Mouse (Mus musculus): ENCODE data around the gene Nutf2-ps1. TPM values are rescaled to one million over a fixed set of nuclear protein-coding genes. Genes with fewer than 3 reads are reported as not detected.

Gene Nutf2-ps1
- total RNA-seq, 2 experiments from 2014 or later, result 45.3 to 50.5 TPM

- Histone ChIP-seq H3K27ac (no peak overlapping the region), H3K4me3 (no peak overlapping the region)
- intact Hi-C loops (cut with DNase I), result loop anchor here (1.0 kb wide), 1 partner anchor 183 kb away; no protein-coding TSS in a partner anchor
- TF ChIP-seq CTCF (IDR thresholded peaks at IDR 0.05), result peak; percentile 86
- DNase-seq (ENCODE audit: extremely low spot score in 1 of 2, low spot score in 2 of 2), result peak; percentile 56 to 58
Observed at GRCm38 (mm10) chr19:53578597-53579252, 10.1 kb downstream of the Nutf2-ps1 start.

- no peak for TF ChIP-seq CTCF (IDR thresholded peaks at IDR 0.05)
- no peak for DNase-seq (ENCODE audit: extremely low spot score in 1 of 2, low spot score in 2 of 2)
- H3K27ac ChIP-seq, result no peak overlapping the region
- H3K4me3 ChIP-seq, result no peak overlapping the region
- intact Hi-C loops (cut with DNase I), result no loop called here
Observed at GRCm38 (mm10) chr19:53577025-53577800, 11.7 kb downstream of the Nutf2-ps1 start.

DNA sequence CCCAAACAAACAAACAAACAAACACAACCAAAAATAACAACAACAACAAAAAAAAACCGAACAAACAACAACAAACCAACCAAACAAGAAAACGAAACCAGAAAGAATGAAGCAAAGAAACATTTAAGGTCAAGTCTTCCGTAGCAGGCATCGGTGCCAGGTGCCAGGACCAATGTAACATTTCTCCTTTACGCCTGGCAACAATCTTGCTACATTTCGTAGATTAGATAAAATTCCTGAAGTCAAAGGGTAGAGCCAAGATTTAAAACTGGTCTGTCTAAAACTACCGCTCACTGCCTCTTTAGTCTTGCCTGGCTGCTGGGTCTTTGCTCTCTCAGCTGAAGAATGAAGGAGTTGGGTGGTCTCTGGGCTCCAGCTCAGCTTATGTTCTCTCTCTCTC lies 12.8 kb downstream of the Nutf2-ps1 start:
- Histone ChIP-seq H3K4me3 (no peak overlapping the region), H3K27ac (no peak overlapping the region)
- DNase-seq (ENCODE audit: extremely low spot score in 1 of 2, low spot score in 2 of 2), result no peak
- TF ChIP-seq CTCF (IDR thresholded peaks at IDR 0.05), result no peak
- intact Hi-C loops (cut with DNase I), result no loop called here

DNA sequence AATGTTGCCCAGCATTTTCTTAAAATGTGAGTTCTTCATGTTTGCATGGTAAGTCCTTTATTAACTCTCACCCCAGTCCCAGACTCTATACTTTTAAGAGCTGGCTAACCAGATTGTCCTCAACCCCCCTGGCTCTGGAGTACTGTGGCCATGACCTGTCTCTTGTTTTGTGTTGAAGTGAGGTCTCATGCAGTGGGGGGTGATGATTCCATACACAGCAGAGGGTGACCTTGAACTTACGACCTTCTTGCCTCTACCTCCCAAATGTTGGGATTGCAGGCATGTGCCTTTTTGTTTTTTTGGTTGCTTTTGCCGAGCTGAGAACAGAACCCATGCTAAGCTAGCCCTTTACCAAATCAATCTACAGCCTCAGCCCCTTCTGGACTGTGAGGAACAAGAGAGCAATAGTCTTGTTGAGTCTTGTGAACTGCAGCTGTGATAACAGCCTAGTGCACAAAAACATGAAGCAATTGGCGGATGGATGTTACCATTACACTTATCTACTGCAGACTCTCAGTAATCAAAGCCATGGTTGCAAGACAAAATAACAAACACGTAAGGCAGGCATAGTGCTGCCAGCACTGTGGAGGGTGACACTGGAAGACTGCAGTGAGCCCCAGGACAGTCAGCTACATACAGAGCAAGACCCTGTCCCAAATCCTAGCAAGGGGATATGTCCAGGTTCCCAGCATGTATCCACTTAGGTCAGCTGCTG lies 13.4 kb downstream of the Nutf2-ps1 start:
- Histone ChIP-seq H3K4me3 (no peak overlapping the region), H3K27ac (no peak overlapping the region)
- DNase-seq (ENCODE audit: extremely low spot score in 1 of 2, low spot score in 2 of 2), result no peak
- no peak for TF ChIP-seq CTCF (IDR thresholded peaks at IDR 0.05)
- intact Hi-C loops (cut with DNase I), result no loop called here

GRCm38 (mm10) chr19:53574546-53574945 lies 14.3 kb downstream of the Nutf2-ps1 start:
- no peak for TF ChIP-seq CTCF (IDR thresholded peaks at IDR 0.05)
- intact Hi-C loops (cut with DNase I), result no loop called here
- Histone ChIP-seq H3K4me3 (no peak overlapping the region), H3K27ac (no peak overlapping the region)
- DNase-seq (ENCODE audit: extremely low spot score in 1 of 2, low spot score in 2 of 2), result no peak

- no peak for TF ChIP-seq CTCF (IDR thresholded peaks at IDR 0.05)
- DNase-seq (ENCODE audit: extremely low spot score in 1 of 2, low spot score in 2 of 2), result no peak
- H3K4me3 ChIP-seq, result no peak overlapping the region
- intact Hi-C loops (cut with DNase I), result no loop called here
- H3K27ac ChIP-seq, result no peak overlapping the region
Observed at GRCm38 (mm10) chr19:53574131-53574530, 14.7 kb downstream of the Nutf2-ps1 start.

DNA sequence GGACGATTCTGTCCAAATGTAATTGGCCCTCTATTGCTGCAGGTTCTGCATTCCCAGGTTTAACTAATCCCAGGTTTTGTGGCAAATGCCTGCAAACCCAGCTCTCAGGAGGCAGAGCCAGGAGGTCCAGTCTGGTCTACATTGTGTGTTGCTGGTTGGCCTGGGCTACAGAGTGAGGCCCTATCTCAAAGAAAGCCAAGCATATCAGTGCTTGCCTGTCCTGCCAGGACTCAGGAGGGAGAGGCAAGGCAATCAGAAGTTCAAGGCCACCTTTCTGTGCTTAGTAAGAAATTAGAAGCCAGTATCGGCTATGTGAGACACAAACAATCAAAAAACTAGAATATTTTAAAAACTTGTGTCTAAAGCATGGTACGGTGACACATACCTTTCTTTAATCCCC lies 15.7 kb downstream of the Nutf2-ps1 start:
- Histone ChIP-seq H3K4me3 (no peak overlapping the region), H3K27ac (no peak overlapping the region)
- DNase-seq (ENCODE audit: extremely low spot score in 1 of 2, low spot score in 2 of 2), result no peak
- TF ChIP-seq CTCF (IDR thresholded peaks at IDR 0.05), result no peak
- intact Hi-C loops (cut with DNase I), result no loop called here

DNA sequence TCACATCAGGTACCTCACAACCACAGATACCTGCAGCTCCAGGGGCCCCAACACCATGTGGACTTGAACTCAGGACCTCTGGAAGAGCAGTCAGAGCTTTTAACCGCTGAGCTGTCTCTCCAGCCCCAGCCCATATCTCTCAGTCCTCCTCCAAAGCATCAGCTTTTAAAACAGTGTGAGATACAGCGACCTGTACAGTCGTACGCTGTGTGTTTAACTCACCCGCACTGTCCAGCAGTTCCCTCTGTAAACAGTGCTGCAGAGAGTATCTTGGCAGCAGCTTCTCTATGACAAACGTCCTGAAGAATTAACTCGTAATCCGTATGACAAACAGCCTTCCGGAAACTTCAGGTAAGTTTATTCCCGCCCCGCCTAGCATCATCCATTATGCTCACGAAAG lies 16.3 kb downstream of the Nutf2-ps1 start:
- DNase-seq (ENCODE audit: extremely low spot score in 1 of 2, low spot score in 2 of 2), result no peak
- intact Hi-C loops (cut with DNase I), result no loop called here

GRCm38 (mm10) chr19:53571501-53572428 lies 17.1 kb downstream of the Nutf2-ps1 start:
- no peak overlapping the region for H3K27ac ChIP-seq
- TF ChIP-seq CTCF (IDR thresholded peaks at IDR 0.05), result no peak
- intact Hi-C loops (cut with DNase I), result no loop called here
- no peak for DNase-seq (ENCODE audit: extremely low spot score in 1 of 2, low spot score in 2 of 2)
- H3K4me3 ChIP-seq, result no peak overlapping the region

More for the DNA sequence above, 16.3 kb downstream of the Nutf2-ps1 start:
- Histone ChIP-seq H3K4me3 (no peak overlapping the region), H3K27ac (no peak overlapping the region)
- TF ChIP-seq CTCF (IDR thresholded peaks at IDR 0.05), result no peak

DNA sequence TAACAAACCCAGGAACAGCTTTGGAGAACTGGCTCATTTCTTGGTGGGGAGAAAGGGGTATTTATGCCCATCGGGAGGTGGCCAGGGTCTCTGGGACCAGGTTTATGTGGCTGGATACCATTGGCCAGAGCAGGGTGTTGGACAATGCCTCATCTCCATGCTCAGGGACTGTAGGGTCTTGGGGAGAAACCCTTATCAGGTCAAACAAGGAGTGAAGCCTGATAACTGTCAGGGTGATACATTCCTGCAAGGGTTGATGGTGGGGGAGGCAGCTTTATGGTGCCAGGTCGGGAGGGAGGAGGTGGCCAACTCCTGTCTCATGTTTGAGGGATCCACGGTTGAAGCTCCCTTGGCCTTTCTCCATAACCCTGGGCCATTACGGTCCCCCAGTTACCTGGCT lies 17.8 kb downstream of the Nutf2-ps1 start:
- Histone ChIP-seq H3K4me3 (no peak overlapping the region), H3K27ac (no peak overlapping the region)
- no peak for DNase-seq (ENCODE audit: extremely low spot score in 1 of 2, low spot score in 2 of 2)
- intact Hi-C loops (cut with DNase I), result no loop called here
- no peak for TF ChIP-seq CTCF (IDR thresholded peaks at IDR 0.05)

- no peak for DNase-seq (ENCODE audit: extremely low spot score in 1 of 2, low spot score in 2 of 2)
- H3K27ac ChIP-seq, result no peak overlapping the region
- no peak overlapping the region for H3K4me3 ChIP-seq
- no peak for TF ChIP-seq CTCF (IDR thresholded peaks at IDR 0.05)
- intact Hi-C loops (cut with DNase I), result no loop called here
Observed at GRCm38 (mm10) chr19:53568553-53568952, 20.3 kb downstream of the Nutf2-ps1 start.

Data from left cerebral cortex, adult 2 months (tissue).